In genomic region chr13:53898351-53898750, GRCm38 (mm10) we compare ENCODE assay signal across 23 mouse cellular contexts.
DNase-seq lines count a peak whose midpoint lies in the region; ATAC-seq and TF ChIP-seq lines count a peak whose summit lies in the region.
"Had no signal": no experiment of that assay in that cellular context is flagged by ENCODE, and none has a peak within 500 bp of the region (broad histone marks: within the 10 kb centered on the region; RNA-seq: fewer than 3 reads in every experiment).

No protein-coding gene starts in this region.

- H3K27ac ChIP-seq in forebrain, embryonic 15.5 days (replicated peaks): 0 out of 2 replicates have a peak overlapping the region, but pooled peaks have one; percentile 15
- H3K27ac ChIP-seq in forebrain, embryonic 12.5 days: no peak overlapping the region
- H3K27ac ChIP-seq in hindbrain, embryonic 16.5 days (ENCODE audit: low read depth, low read length): no peak overlapping the region
- H3K27ac ChIP-seq in hindbrain, embryonic 13.5 days: no peak overlapping the region
- no peak overlapping the region for H3K27ac ChIP-seq in lung, embryonic 14.5 days (ENCODE audit: low read depth)
- no peak overlapping the region for H3K27ac ChIP-seq in neural tube, embryonic 15.5 days (replicated peaks)
- H3K27ac ChIP-seq: embryonic facial prominence, embryonic 15.5 days; heart, embryonic 15.5 days; liver, embryonic 13.5 days; macrophage had no signal

- H3K4me1 ChIP-seq in forebrain, embryonic 15.5 days: no peaks in the 10 kb centered on the region
- peaks cover 4% of the 10 kb centered on the region for H3K4me1 ChIP-seq in forebrain, embryonic 12.5 days
- H3K4me1 ChIP-seq in hindbrain, embryonic 16.5 days (ENCODE audit: control insufficient read depth, insufficient read depth, low read depth, low read length): no peaks in the 10 kb centered on the region
- H3K4me1 ChIP-seq in hindbrain, embryonic 13.5 days (replicated peaks): peaks cover 14% of the 10 kb centered on the region
- no peaks in the 10 kb centered on the region for H3K4me1 ChIP-seq in lung, embryonic 14.5 days (ENCODE audit: insufficient read depth)
- peaks cover 11% of the 10 kb centered on the region for H3K4me1 ChIP-seq in neural tube, embryonic 15.5 days
- H3K4me1 ChIP-seq: liver, embryonic 13.5 days had no signal

- H3K9me3 ChIP-seq in forebrain, embryonic 15.5 days: no peaks in the 10 kb centered on the region
- peaks cover 9% of the 10 kb centered on the region; the same call in 1 of the 2 replicates for H3K9me3 ChIP-seq in forebrain, embryonic 12.5 days
- H3K9me3 ChIP-seq in hindbrain, embryonic 16.5 days (ENCODE audit: control insufficient read depth, low read length): peaks cover 4% of the 10 kb centered on the region
- H3K9me3 ChIP-seq in hindbrain, embryonic 13.5 days: peaks cover 4% of the 10 kb centered on the region; the same call in 1 of the 2 replicates
- no peaks in the 10 kb centered on the region for H3K9me3 ChIP-seq in lung, embryonic 14.5 days (ENCODE audit: low read depth, low read length)
- H3K9me3 ChIP-seq in neural tube, embryonic 15.5 days (replicated peaks): 0 out of 2 replicates have a peak, but pooled peaks cover 5% of the 10 kb centered on the region
- H3K9me3 ChIP-seq: embryonic facial prominence, embryonic 15.5 days; heart, embryonic 15.5 days; liver, embryonic 13.5 days had no signal

- no peak for ATAC-seq in forebrain, embryonic 15.5 days (replicated peaks)
- ATAC-seq in forebrain, embryonic 12.5 days (ENCODE audit: low FRiP score): no peak
- ATAC-seq in hindbrain, embryonic 16.5 days: no peak
- no peak for ATAC-seq in hindbrain, embryonic 13.5 days (ENCODE audit: low FRiP score)
- ATAC-seq in lung, embryonic 14.5 days (ENCODE audit: insufficient read depth): no peak
- no peak for ATAC-seq in neural tube, embryonic 15.5 days (ENCODE audit: low FRiP score)
- ATAC-seq in cerebellum, adult (ENCODE audit: insufficient number of reproducible peaks, low FRiP score, low TSS enrichment): no peak
- ATAC-seq: activated CD4-positive, CD25-positive, alpha-beta regulatory T cell, adult 4 months; forebrain, postnatal 0 days; intestine, embryonic 16.5 days had no signal

- H3K4me2 ChIP-seq in forebrain, embryonic 15.5 days (replicated peaks): no peak overlapping the region
- H3K4me2 ChIP-seq in forebrain, embryonic 12.5 days: no peak overlapping the region
- peak overlapping the region; percentile 8; the same call in 1 of the 2 replicates for H3K4me2 ChIP-seq in hindbrain, embryonic 16.5 days (ENCODE audit: low read length)
- no peak overlapping the region for H3K4me2 ChIP-seq in hindbrain, embryonic 13.5 days
- H3K4me2 ChIP-seq in lung, embryonic 14.5 days: 0 out of 2 replicates have a peak overlapping the region, but pooled peaks have one; percentile 12
- peak overlapping the region; percentile 26 for H3K4me2 ChIP-seq in neural tube, embryonic 15.5 days
- H3K4me2 ChIP-seq: embryonic facial prominence, embryonic 15.5 days; heart, embryonic 15.5 days; liver, embryonic 13.5 days had no signal

- H3K4me3 ChIP-seq in forebrain, embryonic 15.5 days: no peak overlapping the region
- H3K4me3 ChIP-seq in forebrain, embryonic 12.5 days (replicated peaks): no peak overlapping the region
- H3K4me3 ChIP-seq in hindbrain, embryonic 16.5 days (ENCODE audit: low read length): no peak overlapping the region
- no peak overlapping the region for H3K4me3 ChIP-seq in hindbrain, embryonic 13.5 days
- H3K4me3 ChIP-seq in lung, embryonic 14.5 days (ENCODE audit: low read depth, low read length): no peak overlapping the region
- no peak overlapping the region for H3K4me3 ChIP-seq in neural tube, embryonic 15.5 days (replicated peaks)
- H3K4me3 ChIP-seq: embryonic facial prominence, embryonic 15.5 days; heart, embryonic 15.5 days; liver, embryonic 13.5 days had no signal

- WGBS in forebrain, embryonic 15.5 days: 65% methylated on average over 10 of the region's 10 CpGs
- WGBS in forebrain, embryonic 12.5 days: 63% methylated on average over 10 of the region's 10 CpGs
- WGBS in hindbrain, embryonic 16.5 days: 56% methylated on average over 10 of the region's 10 CpGs
- WGBS in hindbrain, embryonic 13.5 days: 51% methylated on average over 10 of the region's 10 CpGs
- 60% methylated on average over 10 of the region's 10 CpGs for WGBS in lung, embryonic 14.5 days
- 32% methylated on average over 10 of the region's 10 CpGs for WGBS in neural tube, embryonic 15.5 days

- no peaks in the 10 kb centered on the region for H3K36me3 ChIP-seq in forebrain, embryonic 15.5 days
- H3K36me3 ChIP-seq in forebrain, embryonic 12.5 days (replicated peaks): no peaks in the 10 kb centered on the region
- no peaks in the 10 kb centered on the region for H3K36me3 ChIP-seq in hindbrain, embryonic 16.5 days (ENCODE audit: control insufficient read depth, insufficient read depth, low read length)
- no peaks in the 10 kb centered on the region for H3K36me3 ChIP-seq in hindbrain, embryonic 13.5 days
- no peaks in the 10 kb centered on the region for H3K36me3 ChIP-seq in lung, embryonic 14.5 days (ENCODE audit: insufficient read depth)
- no peaks in the 10 kb centered on the region for H3K36me3 ChIP-seq in neural tube, embryonic 15.5 days
- H3K36me3 ChIP-seq: embryonic facial prominence, embryonic 15.5 days; heart, embryonic 15.5 days; liver, embryonic 13.5 days had no signal

- no peak for DNase-seq in lung, embryonic 14.5 days
- DNase-seq in lung, postnatal 36 days: no peak
- DNase-seq: adrenal gland, adult 8-10 months; cerebellum, adult 9-10 months; forebrain, postnatal 0 days; gastrocnemius, postnatal 25 days; heart, postnatal 4 days; layer of hippocampus, adult 9-11 months; liver, embryonic 13.5 days; lung, adult 2 months; right cerebral cortex, postnatal 14 days; thymus, postnatal 25 days had no signal

- TF ChIP-seq CTCF in lung, embryonic 14.5 days (IDR thresholded peaks at IDR 0.05; ENCODE audit: low read depth): no peak

- no peaks in the 10 kb centered on the region for H3K27me3 ChIP-seq in forebrain, embryonic 15.5 days
- no peaks in the 10 kb centered on the region for H3K27me3 ChIP-seq in forebrain, embryonic 12.5 days
- no peaks in the 10 kb centered on the region for H3K27me3 ChIP-seq in hindbrain, embryonic 16.5 days (replicated peaks; ENCODE audit: control insufficient read depth, insufficient read depth, low read length)
- H3K27me3 ChIP-seq in hindbrain, embryonic 13.5 days: no peaks in the 10 kb centered on the region
- no peaks in the 10 kb centered on the region for H3K27me3 ChIP-seq in lung, embryonic 14.5 days (ENCODE audit: insufficient read depth, low read length)
- H3K27me3 ChIP-seq in neural tube, embryonic 15.5 days (replicated peaks): no peaks in the 10 kb centered on the region
- H3K27me3 ChIP-seq: embryonic facial prominence, embryonic 15.5 days; heart, embryonic 15.5 days; liver, embryonic 13.5 days had no signal

- H3K9ac ChIP-seq in forebrain, embryonic 15.5 days (replicated peaks): no peak overlapping the region
- H3K9ac ChIP-seq in forebrain, embryonic 12.5 days: no peak overlapping the region
- no peak overlapping the region for H3K9ac ChIP-seq in hindbrain, embryonic 16.5 days (ENCODE audit: low read depth, low read length)
- no peak overlapping the region for H3K9ac ChIP-seq in hindbrain, embryonic 13.5 days
- no peak overlapping the region for H3K9ac ChIP-seq in lung, embryonic 14.5 days
- no peak overlapping the region for H3K9ac ChIP-seq in neural tube, embryonic 15.5 days (replicated peaks)
- H3K9ac ChIP-seq: embryonic facial prominence, embryonic 15.5 days; forebrain, postnatal 0 days; heart, embryonic 15.5 days; liver, embryonic 13.5 days had no signal

Comparison
In these comparisons a context has a peak if more than half of its experiments do, and no peak if none do; other contexts are left out.
1. H3K4me2 ChIP-seq: peak in hindbrain, embryonic 16.5 days (single experiment), lung, embryonic 14.5 days (single experiment) and neural tube, embryonic 15.5 days (single experiment); none in forebrain, embryonic 15.5 days (single experiment), forebrain, embryonic 12.5 days (single experiment) and hindbrain, embryonic 13.5 days (single experiment).